Mouse (Mus musculus) lung, adult 10 weeks (tissue): Measurements from ENCODE around the gene Tmcc1. TPM values are rescaled to one million over a fixed set of nuclear protein-coding genes. Genes with fewer than 3 reads are reported as not detected.

Experiments used
- polyA plus RNA-seq: library from polyadenylated mRNA; stranded (reverse); fragments of 350-450 nt; fragmentation: Illumina TruSeq; extraction: RNeasy Lipid Tissue Mini Kit (QIAGEN cat#74804); gene quantifications from one replicate; pipeline ENCODE4 v1.2.3, GENCODE M21; 2014; ENCODE audit warnings: low read depth, low replicate concordance; ENCODE audit not compliant: insufficient read depth

The Tmcc1 gene
- polyA plus RNA-seq = 8.5 TPM

GRCm38 (mm10) chr6:116193394-116194393 lies at the start of gene Tmcc1:
Tmcc1 (minus strand) TSS chr6:116193486.

GRCm38 (mm10) chr6:116207729-116208534 lies 14.6 kb upstream of the Tmcc1 start, which contains the start of gene Washc2:
Washc2 (plus strand) TSS chr6:116208038.

GRCm38 (mm10) chr6:115994877-115995520 lies 198.3 kb downstream of the Tmcc1 start, which contains the start of gene Plxnd1:
Plxnd1 (minus strand) TSS chr6:115995005.

Other genes starting within 250 kb of the Tmcc1 start
- not detected for gene H1foo, start 248.5 kb downstream of the Tmcc1 start, polyA plus RNA-seq
- 31.7 TPM for gene Plxnd1, start 198.5 kb downstream of the Tmcc1 start, polyA plus RNA-seq
- 21.5 TPM for gene Washc2, start 14.6 kb upstream of the Tmcc1 start, polyA plus RNA-seq
- 1.4 TPM for gene Zfand4, start 70.7 kb upstream of the Tmcc1 start, polyA plus RNA-seq
- gene March8, start 144.5 kb upstream of the Tmcc1 start, polyA plus RNA-seq = 27.2 TPM